22 mouse cellular contexts compared by ENCODE assay signal in the genomic region with DNA sequence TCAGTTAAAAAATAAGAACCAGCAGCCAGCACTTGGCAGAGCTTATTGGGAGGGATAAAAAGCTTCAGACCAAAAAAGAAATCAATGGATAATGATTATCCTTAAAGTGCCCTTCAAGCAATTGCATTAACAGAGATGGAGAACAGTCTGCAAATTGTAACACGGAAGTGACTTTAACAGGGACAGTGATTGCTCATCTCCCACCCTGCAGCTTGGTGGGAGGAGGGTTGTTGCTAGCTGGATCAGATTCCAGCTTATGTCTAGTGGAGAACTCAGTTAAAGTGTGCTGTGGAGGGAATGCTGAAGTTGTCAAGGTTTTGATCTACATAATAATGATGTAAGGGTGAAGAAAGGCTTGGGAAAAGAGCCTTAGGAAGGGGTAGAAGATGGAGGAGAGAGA.
"Had no signal": no experiment of that assay in that cellular context is flagged by ENCODE, and none has a peak within 500 bp of the region (broad histone marks: within the 10 kb centered on the region; RNA-seq: fewer than 3 reads in every experiment).

No protein-coding gene starts in this region.

- H3K4me1 ChIP-seq: heart, embryonic 10.5 days; heart, embryonic 13.5 days; heart, embryonic 15.5 days; limb, embryonic 15.5 days; liver, embryonic 12.5 days had no signal

- ATAC-seq: hindbrain, postnatal 0 days; intestine, embryonic 16.5 days; liver, embryonic 12.5 days had no signal

- H3K9me3 ChIP-seq: heart, embryonic 10.5 days; heart, embryonic 13.5 days; heart, embryonic 15.5 days; hindbrain, embryonic 13.5 days; hindbrain, embryonic 15.5 days; limb, embryonic 13.5 days; limb, embryonic 15.5 days; liver, embryonic 12.5 days had no signal

- H3K27ac ChIP-seq: heart, embryonic 10.5 days; heart, embryonic 13.5 days; heart, embryonic 15.5 days; hindbrain, embryonic 13.5 days; hindbrain, embryonic 15.5 days; hindbrain, postnatal 0 days; limb, embryonic 13.5 days; limb, embryonic 15.5 days; liver, embryonic 12.5 days had no signal

- DNase-seq: gastrocnemius, postnatal 14 days; gastrocnemius, postnatal 36 days; heart, adult 18-20 months; heart, postnatal 14 days; heart, postnatal 36 days; kidney, adult 11 months; kidney, adult 2 months; kidney, postnatal 14 days; kidney, postnatal 36 days; layer of hippocampus, adult 9-11 months; layer of hippocampus, postnatal 36 days; left cerebral cortex, postnatal 4 days had no signal

- H3K9ac ChIP-seq: heart, embryonic 13.5 days; heart, embryonic 15.5 days; hindbrain, embryonic 13.5 days; hindbrain, embryonic 15.5 days; limb, embryonic 13.5 days; limb, embryonic 15.5 days; liver, embryonic 12.5 days had no signal

- H3K36me3 ChIP-seq: heart, embryonic 10.5 days; heart, embryonic 13.5 days; heart, embryonic 15.5 days; hindbrain, embryonic 13.5 days; hindbrain, embryonic 15.5 days; limb, embryonic 13.5 days; limb, embryonic 15.5 days; liver, embryonic 12.5 days had no signal

- H3K4me3 ChIP-seq: heart, embryonic 10.5 days; heart, embryonic 13.5 days; heart, embryonic 15.5 days; hindbrain, embryonic 13.5 days; hindbrain, embryonic 15.5 days; limb, embryonic 13.5 days; limb, embryonic 15.5 days; liver, embryonic 12.5 days had no signal

- H3K4me2 ChIP-seq: heart, embryonic 13.5 days; heart, embryonic 15.5 days; hindbrain, embryonic 13.5 days; hindbrain, embryonic 15.5 days; limb, embryonic 13.5 days; limb, embryonic 15.5 days; liver, embryonic 12.5 days had no signal

- H3K27me3 ChIP-seq: hindbrain, embryonic 15.5 days; limb, embryonic 15.5 days; liver, embryonic 12.5 days had no signal
